Mouse (Mus musculus) hindbrain, embryonic 11.5 days (tissue): Measurements from ENCODE around the gene Atp6v1g1. TPM values are rescaled to one million over a fixed set of nuclear protein-coding genes. Genes with fewer than 3 reads are reported as not detected.

Source experiments
- ATAC-seq: fragments of 200-750 bp; cut with Nextera tagmentation; 2 replicates; pipeline ENCODE4 v1.8.0; 2017; ENCODE audit warnings: mild to moderate bottlenecking, moderate TSS enrichment, moderate library complexity; ENCODE audit not compliant: low FRiP score
- DNase-seq: peaks from one replicate; pipeline ENCODE4 v3.0.0-alpha.2; 2015; ENCODE audit warnings: low spot score
- H3K27ac ChIP-seq: fragments of 300-500 bp; sonication (generic); 2 replicates; pipeline ENCODE4 v1.5.1; 2014; ENCODE audit warnings: mild to moderate bottlenecking, low read depth, low read length
- H3K27me3 ChIP-seq: fragments of 300-500 bp; sonication (generic); 2 replicates; pipeline ENCODE4 v1.6.1; 2014; ENCODE audit warnings: mild to moderate bottlenecking, low read length, moderate library complexity, mixed read lengths; ENCODE audit not compliant: control insufficient read depth, insufficient read depth
- H3K36me3 ChIP-seq: fragments of 300-500 bp; sonication (generic); 2 replicates; pipeline ENCODE4 v1.6.1; 2014; ENCODE audit warnings: mild to moderate bottlenecking, low read length, moderate library complexity, mixed read lengths; ENCODE audit not compliant: control insufficient read depth, insufficient read depth
- H3K4me1 ChIP-seq: fragments of 300-500 bp; sonication (generic); replicated peaks from 2 replicates; pipeline ENCODE4 v1.6.1; 2014; ENCODE audit warnings: low read length, mixed read lengths; ENCODE audit not compliant: control insufficient read depth, insufficient read depth
- H3K4me2 ChIP-seq: fragments of 300-500 bp; sonication (generic); replicated peaks from 2 replicates; pipeline ENCODE4 v1.6.1; 2014; ENCODE audit warnings: mild to moderate bottlenecking, low read depth, low read length
- H3K4me3 ChIP-seq: fragments of 300-500 bp; sonication (generic); 2 replicates; pipeline ENCODE4 v1.5.1; 2014; ENCODE audit warnings: low read depth, low read length
- H3K9ac ChIP-seq: fragments of 300-500 bp; sonication (generic); 2 replicates; pipeline ENCODE4 v1.6.1; 2014; ENCODE audit warnings: low read depth, low read length
- H3K9me3 ChIP-seq: fragments of 300-500 bp; sonication (generic); 2 replicates; pipeline ENCODE4 v1.6.1; 2016; ENCODE audit warnings: low read length; ENCODE audit not compliant: control insufficient read depth
- WGBS: fragments of 180-500 bp; shearing (Covaris S2); extraction: QIAGEN DNeasy Blood & Tissue Kit; methylation state at CpG from one replicate; pipeline ENCODE4 v1.1.7; 2014; 5-methylcytosine and 5-hydroxymethylcytosine counted together
- polyA plus RNA-seq: library from polyadenylated mRNA; unstranded; fragments of >200 nt; fragmentation: Nextera tagmentation; extraction: Ambion mirVana; gene quantifications from 2 replicates; pipeline ENCODE4 v1.2.1, GENCODE M21; 2014

The Atp6v1g1 gene
- polyA plus RNA-seq, 1 experiment from 2014 or later: 428 TPM

DNA sequence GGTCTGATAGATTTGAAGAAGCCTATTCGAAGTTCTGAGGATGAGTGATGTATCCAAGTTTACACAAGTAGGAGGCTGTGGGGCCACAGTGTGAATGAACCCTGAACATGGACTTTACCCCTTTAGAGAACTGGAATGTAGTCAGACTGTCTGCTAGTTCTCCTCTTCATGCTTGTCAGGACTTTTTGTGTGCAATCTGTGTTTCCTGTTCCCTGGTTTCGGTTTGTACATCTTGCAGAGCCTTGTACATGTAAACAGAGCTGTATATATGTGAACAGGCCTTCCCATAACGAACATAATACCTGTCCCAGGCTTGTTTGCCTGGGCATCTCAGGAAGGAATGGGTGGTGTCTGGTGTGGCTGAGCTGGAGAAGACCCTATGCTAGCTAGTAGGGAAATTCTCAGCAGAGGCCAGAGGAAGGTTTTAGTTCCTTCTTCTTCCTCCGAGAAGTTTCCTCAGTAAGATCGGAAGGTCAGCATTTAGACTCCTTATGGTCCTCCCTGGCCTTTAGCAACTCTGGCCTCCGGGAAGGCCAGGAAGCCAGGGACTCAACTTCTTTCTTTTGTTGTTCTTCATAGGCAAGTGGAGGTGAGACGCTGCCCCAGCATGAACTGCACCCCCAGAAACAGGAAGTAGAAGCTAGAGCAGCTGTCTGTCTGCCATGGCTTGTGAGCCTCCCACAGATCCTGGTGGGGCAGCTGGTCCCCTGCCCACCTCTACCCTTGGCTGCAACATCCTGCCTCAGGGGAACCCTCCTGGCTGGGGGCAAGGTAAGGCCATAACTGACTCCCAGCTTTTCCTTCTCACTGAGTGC lies 17.5 kb downstream of the Atp6v1g1 start:
- H3K4me3 ChIP-seq: no peak overlapping the region
- no peaks in the 10 kb centered on the region for H3K9me3 ChIP-seq
- no peak for ATAC-seq
- no peaks in the 10 kb centered on the region for H3K36me3 ChIP-seq
- no peak overlapping the region for H3K9ac ChIP-seq
- DNase-seq: no peak
- WGBS: 80% methylated on average over 7 of the region's 7 CpGs
- H3K4me1 ChIP-seq: no peaks in the 10 kb centered on the region
- H3K27ac ChIP-seq: no peak overlapping the region
- H3K4me2 ChIP-seq: no peak overlapping the region
- no peaks in the 10 kb centered on the region for H3K27me3 ChIP-seq

DNA sequence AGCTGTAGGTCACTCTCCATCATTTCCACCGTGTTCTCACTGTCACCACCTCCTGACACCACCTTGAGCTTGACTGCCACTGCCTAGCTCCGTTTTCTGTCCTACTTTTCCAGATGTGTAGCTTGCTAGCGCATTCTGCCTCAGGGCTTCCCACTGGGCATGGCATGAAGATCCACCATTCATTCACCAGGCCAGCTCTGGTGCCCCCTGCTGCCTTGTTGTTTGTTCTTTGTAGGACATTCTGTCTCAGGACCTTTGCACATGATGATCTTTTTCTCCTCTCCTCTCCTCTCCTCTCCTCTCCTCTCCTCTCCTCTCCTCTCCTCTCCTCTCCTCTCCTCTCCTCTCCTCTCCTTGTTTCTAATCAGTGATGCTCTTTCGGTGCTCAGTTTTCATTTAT lies 18.2 kb downstream of the Atp6v1g1 start:
- Histone ChIP-seq H3K4me2 (no peak overlapping the region), H3K4me1 (no peaks in the 10 kb centered on the region), H3K9me3 (no peaks in the 10 kb centered on the region), H3K27me3 (no peaks in the 10 kb centered on the region), H3K27ac (no peak overlapping the region), H3K9ac (no peak overlapping the region), H3K4me3 (no peak overlapping the region), H3K36me3 (no peaks in the 10 kb centered on the region)
- DNase-seq (no peak), ATAC-seq (no peak)
- 83% methylated on average over 4 of the region's 4 CpGs for WGBS

DNA sequence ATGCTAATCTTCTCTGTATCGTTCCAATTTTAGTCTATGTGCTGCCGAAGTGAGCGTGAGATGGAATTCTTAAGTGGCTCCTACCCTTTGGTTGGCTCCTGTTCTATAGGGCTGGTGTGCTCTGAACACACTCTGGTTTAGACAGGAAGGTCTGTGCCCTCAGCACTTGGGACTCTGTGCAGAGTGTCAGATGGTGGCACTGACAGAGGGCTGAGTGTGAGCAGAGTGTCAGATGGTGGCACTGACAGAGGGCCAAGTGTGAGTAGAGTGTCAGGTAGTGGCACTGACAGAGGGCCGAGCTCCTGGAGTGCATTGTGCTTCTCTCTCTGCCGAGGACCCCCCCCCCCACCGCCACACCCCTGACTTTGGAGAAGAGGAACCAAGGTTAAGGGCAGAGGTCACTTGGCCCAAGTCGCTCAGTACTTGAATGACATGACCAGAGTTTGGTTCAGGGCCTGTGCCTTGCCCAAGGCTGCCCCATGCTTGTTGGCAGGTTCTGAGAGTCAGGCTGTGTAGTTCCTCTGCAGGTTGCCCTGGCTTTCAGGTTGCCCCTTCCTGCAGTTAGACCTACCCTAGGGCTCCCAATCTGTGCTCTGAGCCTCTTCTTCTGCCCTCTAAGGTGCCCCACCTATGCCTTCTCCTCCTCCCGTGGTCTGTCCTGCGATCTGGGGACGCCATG lies 23.3 kb downstream of the Atp6v1g1 start:
- H3K27ac ChIP-seq: no peak overlapping the region
- no peak overlapping the region for H3K4me2 ChIP-seq
- H3K9me3 ChIP-seq: no peaks in the 10 kb centered on the region
- WGBS: 88% methylated on average over 9 of the region's 10 CpGs
- no peak overlapping the region for H3K4me3 ChIP-seq
- H3K4me1 ChIP-seq: peaks cover 3% of the 10 kb centered on the region
- H3K36me3 ChIP-seq: no peaks in the 10 kb centered on the region
- H3K9ac ChIP-seq: no peak overlapping the region
- H3K27me3 ChIP-seq: no peaks in the 10 kb centered on the region
- DNase-seq (no peak), ATAC-seq (no peak)

DNA sequence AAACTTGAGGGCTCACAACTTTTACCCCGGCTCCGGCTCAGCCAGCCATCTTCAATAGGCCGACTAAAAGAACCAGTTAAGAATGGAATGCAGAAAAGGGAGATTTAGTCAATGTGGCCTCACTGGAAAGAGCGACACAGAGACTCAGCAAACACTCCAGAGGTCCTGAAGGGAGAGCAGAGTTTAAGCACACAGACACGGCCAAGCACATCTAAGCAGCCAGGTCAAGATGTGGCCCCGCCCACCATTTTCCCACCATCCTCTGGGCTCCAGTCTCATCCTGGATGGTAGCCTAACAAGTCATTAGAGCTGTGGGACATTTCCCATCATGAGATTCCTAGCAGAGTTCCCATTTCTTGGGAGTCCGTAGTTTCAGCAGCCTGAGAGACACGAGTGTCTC lies 24.8 kb downstream of the Atp6v1g1 start:
- DNase-seq (no peak), ATAC-seq (no peak)
- Histone ChIP-seq H3K9ac (no peak overlapping the region), H3K27me3 (no peaks in the 10 kb centered on the region), H3K36me3 (no peaks in the 10 kb centered on the region), H3K4me2 (no peak overlapping the region), H3K4me3 (no peak overlapping the region), H3K27ac (no peak overlapping the region), H3K4me1 (peaks cover 3% of the 10 kb centered on the region), H3K9me3 (no peaks in the 10 kb centered on the region)
- 84% methylated on average over 8 of the region's 8 CpGs for WGBS

DNA sequence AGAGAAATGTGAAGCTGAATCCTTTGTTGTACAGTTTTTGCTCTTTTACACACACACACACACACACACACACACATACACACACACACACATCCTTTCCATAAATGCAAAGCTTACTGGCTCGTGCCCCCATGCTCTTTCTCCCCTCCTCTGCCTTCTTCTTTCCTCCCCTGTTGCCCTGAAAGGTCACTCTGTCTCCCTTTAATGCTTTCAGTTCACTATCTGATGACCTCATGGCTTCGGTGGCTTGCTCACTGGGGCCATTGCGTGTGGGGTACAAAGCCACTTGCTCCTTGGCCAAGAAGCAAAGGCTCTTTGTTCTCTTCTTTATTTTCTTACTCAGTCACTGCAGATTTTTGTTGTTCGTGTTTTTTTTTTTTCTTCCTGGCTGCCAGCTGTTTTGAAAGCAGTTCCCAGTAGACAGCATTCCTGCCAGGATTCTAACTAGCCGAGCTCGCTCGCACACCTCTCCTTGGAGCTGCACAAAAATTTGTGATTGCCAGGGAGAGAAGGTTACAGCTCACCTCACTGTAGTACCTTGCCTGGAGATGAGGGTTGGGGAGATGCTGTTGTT lies 25.7 kb downstream of the Atp6v1g1 start:
- DNase-seq (no peak), ATAC-seq (no peak)
- WGBS: 22% methylated on average over 7 of the region's 7 CpGs
- Histone ChIP-seq H3K4me1 (peaks cover 3% of the 10 kb centered on the region), H3K27ac (no peak overlapping the region), H3K4me2 (no peak overlapping the region), H3K9ac (no peak overlapping the region), H3K36me3 (no peaks in the 10 kb centered on the region), H3K9me3 (no peaks in the 10 kb centered on the region), H3K4me3 (no peak overlapping the region), H3K27me3 (no peaks in the 10 kb centered on the region)

DNA sequence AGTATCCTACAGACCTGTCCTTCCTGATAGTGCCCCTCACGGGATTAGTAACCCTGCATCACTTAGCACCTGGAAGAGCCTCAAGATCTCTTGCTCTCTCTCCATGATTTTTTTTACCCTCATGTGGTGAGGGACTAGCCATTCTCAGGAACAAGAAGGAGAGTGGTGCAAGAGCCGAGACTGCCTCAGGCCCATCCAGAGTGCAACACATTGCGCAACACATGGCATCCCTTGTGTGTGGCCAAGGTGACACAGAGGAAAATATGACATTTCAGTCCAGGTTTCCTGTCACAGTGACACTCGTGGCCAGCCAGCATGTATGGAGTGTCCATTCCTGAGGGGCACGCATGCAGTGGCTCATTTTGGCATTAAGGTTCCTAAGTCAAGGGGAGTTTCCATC lies 28.0 kb downstream of the Atp6v1g1 start:
- Histone ChIP-seq H3K4me2 (no peak overlapping the region), H3K9me3 (no peaks in the 10 kb centered on the region), H3K27me3 (no peaks in the 10 kb centered on the region), H3K36me3 (no peaks in the 10 kb centered on the region), H3K27ac (no peak overlapping the region), H3K4me1 (peaks cover 3% of the 10 kb centered on the region), H3K9ac (no peak overlapping the region), H3K4me3 (no peak overlapping the region)
- DNase-seq (no peak), ATAC-seq (no peak)
- 93% methylated on average over 5 of the region's 5 CpGs for WGBS

DNA sequence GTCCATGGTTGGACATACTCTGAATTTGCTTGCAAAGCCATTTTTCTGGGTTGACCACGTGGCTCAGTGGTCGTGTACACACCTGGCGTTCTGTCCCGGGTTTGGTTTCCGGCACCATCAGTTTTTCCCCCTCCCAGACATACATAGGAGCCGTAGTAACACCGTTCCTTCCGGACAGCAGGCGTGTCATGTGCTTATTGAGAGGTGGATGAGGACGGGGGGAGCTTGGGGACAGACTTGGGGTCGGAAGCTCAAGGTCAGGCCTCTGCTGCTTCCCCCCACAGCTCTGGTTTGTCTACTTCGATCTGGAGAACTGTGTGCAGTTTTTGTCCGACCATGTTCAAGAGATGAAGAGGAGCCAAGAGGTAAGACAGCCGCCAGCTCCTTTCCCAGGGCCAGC lies 35.1 kb downstream of the Atp6v1g1 start:
- Histone ChIP-seq H3K9ac (no peak overlapping the region), H3K4me3 (no peak overlapping the region), H3K27me3 (no peaks in the 10 kb centered on the region), H3K27ac (no peak overlapping the region), H3K36me3 (no peaks in the 10 kb centered on the region), H3K9me3 (no peaks in the 10 kb centered on the region), H3K4me2 (no peak overlapping the region), H3K4me1 (0 out of 2 replicates have a peak, but pooled peaks cover 3% of the 10 kb centered on the region)
- 90% methylated on average over 14 of the region's 14 CpGs for WGBS
- no peak for DNase-seq
- ATAC-seq: peak; percentile 29

DNA sequence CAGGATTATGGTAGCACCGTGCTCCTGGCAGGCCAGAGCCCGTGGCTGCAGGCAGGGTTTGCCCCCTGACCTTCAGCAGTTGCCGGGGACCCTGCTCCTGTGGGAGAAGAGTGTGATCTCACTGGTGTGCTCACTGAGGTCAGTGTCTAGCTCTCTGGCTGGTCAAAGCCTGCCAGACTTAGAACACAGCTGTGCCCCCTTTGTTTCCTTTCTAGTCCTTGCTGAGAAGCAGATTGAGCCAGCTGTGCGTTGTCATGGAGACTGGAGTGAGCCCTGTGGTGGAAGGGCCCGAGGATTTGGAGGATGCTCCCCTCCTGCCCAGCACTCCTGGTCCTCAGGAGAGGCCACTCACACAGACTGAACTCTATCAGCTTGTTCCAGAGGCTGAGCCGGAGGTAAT lies 35.5 kb downstream of the Atp6v1g1 start:
- Histone ChIP-seq H3K36me3 (no peaks in the 10 kb centered on the region), H3K9me3 (no peaks in the 10 kb centered on the region), H3K4me1 (0 out of 2 replicates have a peak, but pooled peaks cover 3% of the 10 kb centered on the region), H3K4me2 (no peak overlapping the region), H3K27me3 (no peaks in the 10 kb centered on the region), H3K27ac (no peak overlapping the region), H3K4me3 (no peak overlapping the region), H3K9ac (no peak overlapping the region)
- ATAC-seq (peak; percentile 80), DNase-seq (peak; percentile 73)
- WGBS: 23% methylated on average over 6 of the region's 6 CpGs
